Mouse (Mus musculus) brain, adult 2 months (tissue): ENCODE data around the gene Ppm1b.

Experiments used
- DNase-seq: peaks from one replicate; pipeline ENCODE4 v3.0.0; 2011; ENCODE audit warnings: low read depth, low spot score

Gene Ppm1b

GRCm38 (mm10) chr17:85070658-85071057 is 114.1 kb downstream of the Ppm1b start:
- DNase-seq: no peak

GRCm38 (mm10) chr17:85071088-85071775 is 114.7 kb downstream of the Ppm1b start:
- DNase-seq: no peak

- no peak for DNase-seq
Measured at GRCm38 (mm10) chr17:85072383-85072782, 115.8 kb downstream of the Ppm1b start.

- peak; percentile 58 for DNase-seq
Measured at GRCm38 (mm10) chr17:85073214-85073613, 116.7 kb downstream of the Ppm1b start.
